Mouse (Mus musculus) forebrain, embryonic 12.5 days (tissue): Measurements from ENCODE around the gene Abcb4. TPM values are rescaled to one million over a fixed set of nuclear protein-coding genes. Genes with fewer than 3 reads are reported as not detected.
"Not testable (repeated sequence)": the region's sequence is repeated elsewhere in the genome, so short reads cannot be mapped to it uniquely, and the experiment has no call there.

ENCODE experiments used
- ATAC-seq: fragments of 200-750 bp; cut with Nextera tagmentation; 2 replicates; pipeline ENCODE4 v1.8.0; 2017; ENCODE audit warnings: moderate TSS enrichment; ENCODE audit not compliant: low FRiP score
- H3K27ac ChIP-seq: fragments of 300-500 bp; sonication (generic); 2 replicates; pipeline ENCODE4 v1.5.1; 2016; ENCODE audit warnings: mild to moderate bottlenecking
- H3K27me3 ChIP-seq: fragments of 300-500 bp; sonication (generic); 2 replicates; pipeline ENCODE4 v1.6.1; 2016; ENCODE audit warnings: mild to moderate bottlenecking
- H3K36me3 ChIP-seq: fragments of 300-500 bp; sonication (generic); replicated peaks from 2 replicates; pipeline ENCODE4 v1.6.1; 2016; ENCODE audit warnings: mild to moderate bottlenecking
- H3K4me1 ChIP-seq: fragments of 300-500 bp; sonication (generic); 2 replicates; pipeline ENCODE4 v1.6.1; 2016
- H3K4me2 ChIP-seq: fragments of 300-500 bp; sonication (generic); 2 replicates; pipeline ENCODE4 v1.6.1; 2016; ENCODE audit warnings: mild to moderate bottlenecking, moderate library complexity
- H3K4me3 ChIP-seq: fragments of 300-500 bp; sonication (generic); replicated peaks from 2 replicates; pipeline ENCODE4 v1.5.1; 2016; ENCODE audit warnings: mild to moderate bottlenecking
- H3K9ac ChIP-seq: fragments of 300-500 bp; sonication (generic); 2 replicates; pipeline ENCODE4 v1.6.1; 2016; ENCODE audit warnings: mild to moderate bottlenecking
- H3K9me3 ChIP-seq: fragments of 300-500 bp; sonication (generic); 2 replicates; pipeline ENCODE4 v1.6.1; 2016
- WGBS: fragments of 180-500 bp; shearing (Covaris S2); methylation state at CpG from one replicate; pipeline ENCODE4 v1.1.7; 2016; 5-methylcytosine and 5-hydroxymethylcytosine counted together
- polyA plus RNA-seq: library from polyadenylated mRNA; unstranded; fragments of >200 nt; fragmentation: Nextera tagmentation; extraction: Ambion mirVana; gene quantifications from 2 replicates; pipeline ENCODE4 v1.2.1, GENCODE M21; 2016

The Abcb4 gene
- polyA plus RNA-seq, 1 experiment from 2014 or later = 1.6 TPM

DNA sequence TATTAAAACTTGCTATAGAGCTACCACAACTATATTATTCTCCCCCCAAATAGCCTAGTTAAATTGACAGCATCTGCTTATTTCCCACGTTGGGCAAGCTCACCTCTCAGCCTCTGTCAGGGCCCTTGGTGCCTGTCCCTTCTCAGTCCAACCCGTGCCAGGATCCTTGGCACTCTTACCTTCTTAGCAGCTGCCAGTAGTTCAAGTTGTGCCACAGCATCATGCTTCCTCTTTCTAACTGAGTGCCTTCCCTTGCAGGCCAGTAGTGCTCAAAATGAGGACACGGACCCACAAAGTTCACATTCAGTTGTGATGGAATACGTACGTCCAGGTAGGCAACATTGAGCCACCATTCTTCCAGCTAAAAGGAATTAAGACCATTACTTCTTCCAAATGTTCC is 94.4 kb downstream of the Abcb4 start:
- ATAC-seq = no peak

DNA sequence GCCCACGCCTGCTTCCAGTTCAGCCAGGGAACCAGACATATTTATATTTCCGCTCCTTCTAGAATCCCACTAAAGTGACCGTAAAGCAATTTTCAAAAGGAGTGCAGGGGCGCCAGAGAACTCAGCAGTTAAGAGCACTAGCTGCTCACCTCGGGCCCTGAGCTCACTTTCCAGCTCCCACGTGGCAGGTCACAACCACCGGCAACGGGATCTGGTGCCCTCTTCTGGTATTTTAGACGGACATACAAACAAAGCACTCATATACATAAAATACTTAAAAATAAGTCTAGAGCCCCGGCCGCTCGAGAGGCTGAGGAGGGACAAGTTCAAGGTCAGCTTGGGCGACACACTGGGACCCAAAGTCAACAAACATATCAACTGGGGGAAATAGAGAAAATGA is 97.0 kb downstream of the Abcb4 start:
- Histone ChIP-seq H3K9ac (no peak overlapping the region), H3K4me2 (no peak overlapping the region), H3K4me1 (no peaks in the 10 kb centered on the region), H3K27ac (no peak overlapping the region), H3K4me3 (no peak overlapping the region), H3K9me3 (no peaks in the 10 kb centered on the region), H3K27me3 (no peaks in the 10 kb centered on the region), H3K36me3 (peaks cover 22% of the 10 kb centered on the region)
- ATAC-seq = no peak
- WGBS = 84% methylated on average over 13 of the region's 13 CpGs

More for the DNA sequence above, 94.4 kb downstream of the Abcb4 start:
- 94% methylated on average over 5 of the region's 5 CpGs for WGBS
- H3K9me3 ChIP-seq = no peaks in the 10 kb centered on the region
- no peak overlapping the region for H3K9ac ChIP-seq
- no peaks in the 10 kb centered on the region for H3K4me1 ChIP-seq
- no peak overlapping the region for H3K4me2 ChIP-seq
- H3K36me3 ChIP-seq = peaks cover 29% of the 10 kb centered on the region
- H3K27ac ChIP-seq = no peak overlapping the region
- no peak overlapping the region for H3K4me3 ChIP-seq
- no peaks in the 10 kb centered on the region for H3K27me3 ChIP-seq

DNA sequence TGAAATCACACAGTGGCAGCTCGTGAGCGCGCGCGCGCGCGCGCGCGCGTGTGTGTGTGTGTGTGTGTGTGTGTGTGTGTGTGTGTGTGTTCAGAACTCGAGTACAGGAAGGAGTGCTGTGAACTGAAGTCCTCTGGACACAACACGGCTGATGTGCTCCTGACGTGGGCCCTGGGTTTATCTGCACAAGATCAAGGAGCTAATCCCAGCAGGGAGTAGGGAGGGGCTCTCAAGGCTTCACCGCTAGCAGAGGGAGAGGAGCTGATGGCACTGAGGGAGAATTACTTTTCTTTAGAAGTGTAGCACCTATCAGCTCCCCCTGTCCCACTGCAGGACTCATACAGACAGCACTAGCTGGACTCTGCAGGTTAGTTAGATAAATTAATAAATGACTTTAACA is 98.1 kb downstream of the Abcb4 start:
- 83% methylated on average over 15 of the region's 16 CpGs for WGBS
- no peak for ATAC-seq
- H3K4me3 ChIP-seq = no peak overlapping the region

DNA sequence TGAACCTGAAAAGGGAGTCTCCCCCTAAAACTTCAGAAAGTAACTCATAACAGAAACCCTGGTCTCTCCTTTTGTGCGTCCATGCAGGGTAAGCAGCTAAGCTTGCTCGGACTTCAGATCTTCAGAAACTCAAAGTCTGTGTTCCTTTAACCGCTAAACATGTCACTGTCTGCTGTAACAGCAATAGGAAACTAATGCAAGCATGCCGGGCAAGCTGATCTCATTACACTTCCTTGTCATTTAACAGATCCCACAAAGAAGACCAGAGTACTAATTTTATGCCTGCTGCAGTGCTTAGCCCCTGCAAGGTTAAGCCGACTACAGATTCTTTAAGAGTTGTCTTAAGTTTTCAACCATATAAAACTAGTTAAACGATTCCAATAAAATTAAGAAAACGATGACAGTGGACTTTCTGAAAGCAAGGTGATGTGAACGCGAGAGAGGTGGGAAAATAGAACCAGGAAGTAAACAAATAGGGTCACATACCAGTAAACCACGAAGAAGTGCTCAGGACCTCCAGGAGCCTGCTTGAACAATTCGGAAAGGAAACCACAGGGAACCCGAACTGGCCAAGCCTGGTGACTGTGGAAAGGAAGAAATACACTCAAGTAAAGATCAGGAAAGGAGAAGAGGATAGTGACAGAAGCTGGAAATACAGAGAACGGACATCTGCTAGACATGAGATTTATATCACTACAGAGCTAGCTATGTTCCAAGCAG is 102.6 kb downstream of the Abcb4 start:
- H3K9me3 ChIP-seq = no peaks in the 10 kb centered on the region
- H3K36me3 ChIP-seq = no peaks in the 10 kb centered on the region
- no peak for ATAC-seq
- no peak overlapping the region; the same call in 1 of the 2 replicates for H3K27ac ChIP-seq
- 14% methylated on average over 13 of the region's 13 CpGs for WGBS
- H3K4me1 ChIP-seq = peaks cover 27% of the 10 kb centered on the region
- H3K27me3 ChIP-seq = no peaks in the 10 kb centered on the region
- peak overlapping the region; percentile 85 for H3K9ac ChIP-seq
- peak overlapping the region; percentile 75 for H3K4me3 ChIP-seq
- peak overlapping the region; percentile 72 for H3K4me2 ChIP-seq

More for the DNA sequence above, 98.1 kb downstream of the Abcb4 start:
- Histone ChIP-seq H3K27me3 (no peaks in the 10 kb centered on the region), H3K4me2 (no peak overlapping the region), H3K9ac (no peak overlapping the region), H3K4me1 (peaks cover 9% of the 10 kb centered on the region), H3K36me3 (peaks cover 15% of the 10 kb centered on the region), H3K9me3 (no peaks in the 10 kb centered on the region), H3K27ac (no peak overlapping the region)

DNA sequence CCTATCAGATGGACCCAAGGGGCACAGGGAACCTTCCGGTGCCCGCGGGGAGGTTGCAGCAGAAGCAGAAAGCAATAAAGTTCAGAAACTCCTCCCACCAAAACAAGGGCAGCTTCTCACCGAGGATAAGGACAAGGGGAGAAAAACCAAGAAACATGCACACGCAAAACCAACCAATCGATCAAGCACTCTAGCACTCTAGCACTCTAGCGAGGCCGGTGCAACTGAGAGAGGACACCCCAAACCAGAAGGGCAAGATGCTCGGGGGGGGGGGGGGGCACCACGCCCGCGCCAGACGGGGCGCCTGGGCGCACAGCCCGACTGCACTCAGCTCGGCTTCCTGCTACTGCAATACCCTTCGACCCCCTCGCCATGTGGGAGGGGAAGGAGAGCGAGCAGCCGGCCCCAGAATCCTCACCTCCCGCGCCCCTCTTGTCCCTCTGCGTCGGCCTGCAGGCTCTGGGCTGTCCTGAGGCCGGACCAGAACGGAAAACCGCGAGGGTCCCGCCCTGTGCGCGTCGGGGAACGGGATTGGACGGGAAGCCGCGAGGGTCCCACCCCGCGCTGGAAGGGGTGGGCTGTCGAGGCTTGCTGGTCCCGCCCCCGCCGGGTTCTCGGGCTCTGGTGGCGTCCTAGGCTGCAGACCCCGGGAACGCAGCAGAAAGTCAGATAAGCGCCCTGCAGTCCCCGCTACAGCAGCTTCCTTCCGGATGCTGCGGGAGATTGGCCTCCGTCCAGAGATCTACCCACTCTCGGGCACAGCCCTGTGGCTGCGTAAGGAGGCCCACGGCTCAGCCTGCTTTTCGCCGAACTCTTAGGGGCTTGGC is 103.4 kb downstream of the Abcb4 start, which contains the start of gene Crot:
Crot (minus strand) TSS at position 639 of the 827 bp plus-strand sequence.
- peak within 1 kb of the TSS; percentile 72 for H3K4me2 ChIP-seq
- peak within 1 kb of the TSS; percentile 75 for H3K4me3 ChIP-seq
- no peaks in the 10 kb centered on the region for H3K27me3 ChIP-seq
- no peaks in the 10 kb centered on the region for H3K9me3 ChIP-seq
- H3K4me1 ChIP-seq = peaks cover 27% of the 10 kb centered on the region
- H3K36me3 ChIP-seq = no peaks in the 10 kb centered on the region
- ATAC-seq = peak; percentile 99
- peak within 1 kb of the TSS; percentile 85 for H3K9ac ChIP-seq
- H3K27ac ChIP-seq = peak within 1 kb of the TSS; percentile 91
- under 1% methylated on average over 55 of the region's 57 CpGs for WGBS

DNA sequence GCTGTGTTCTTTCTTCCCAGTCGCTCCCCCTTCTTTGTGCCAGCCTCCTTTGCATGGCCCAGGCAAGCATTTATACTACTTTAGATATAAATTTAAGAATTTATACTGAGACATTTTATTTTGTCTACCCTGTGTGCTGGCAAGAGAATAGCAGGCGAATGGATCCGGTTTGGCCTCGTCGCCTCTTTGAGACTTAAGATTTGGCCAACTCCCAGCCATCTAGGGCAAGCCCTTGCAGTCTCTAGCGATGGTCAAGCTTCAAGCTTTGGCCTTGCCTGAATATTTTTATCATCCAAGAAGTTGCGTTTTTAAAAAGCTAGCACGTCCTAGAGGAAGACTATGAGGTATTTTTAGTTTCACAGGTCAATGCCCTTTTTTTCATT is 104.0 kb downstream of the Abcb4 start:
- H3K4me1 ChIP-seq = peaks cover 27% of the 10 kb centered on the region
- ATAC-seq = no peak; the same call in 1 of the 2 replicates
- H3K36me3 ChIP-seq = no peaks in the 10 kb centered on the region
- peak overlapping the region; percentile 72 for H3K4me2 ChIP-seq
- 7% methylated on average over 8 of the region's 8 CpGs for WGBS
- H3K4me3 ChIP-seq = peak overlapping the region; percentile 75
- H3K9ac ChIP-seq = peak overlapping the region; percentile 85
- peak overlapping the region; percentile 91 for H3K27ac ChIP-seq
- H3K27me3 ChIP-seq = no peaks in the 10 kb centered on the region
- no peaks in the 10 kb centered on the region for H3K9me3 ChIP-seq

DNA sequence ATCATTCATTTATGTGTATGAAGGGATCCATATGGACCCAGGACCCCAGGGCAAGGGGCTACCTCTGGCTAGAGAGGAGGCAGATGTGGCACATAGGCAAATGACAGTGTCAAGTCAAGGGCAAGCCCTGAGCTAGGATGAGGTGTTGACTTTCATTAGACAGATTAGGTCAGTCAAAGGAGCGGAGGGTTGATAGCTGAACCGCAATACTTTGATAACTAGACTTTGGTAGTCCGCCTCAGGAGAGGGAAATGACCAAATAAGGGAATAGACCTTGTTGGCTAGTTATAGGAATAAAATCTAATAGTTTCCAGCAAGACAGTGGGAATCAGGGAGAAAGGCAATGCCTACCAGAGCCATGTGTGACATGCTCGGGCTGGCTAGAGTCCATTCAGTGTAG is 105.6 kb downstream of the Abcb4 start:
- Histone ChIP-seq H3K9me3 (no peaks in the 10 kb centered on the region), H3K27me3 (no peaks in the 10 kb centered on the region), H3K4me2 (no peak overlapping the region), H3K9ac (no peak overlapping the region), H3K4me1 (peaks cover 27% of the 10 kb centered on the region), H3K27ac (no peak overlapping the region), H3K36me3 (no peaks in the 10 kb centered on the region), H3K4me3 (no peak overlapping the region)
- no peak for ATAC-seq
- WGBS = 65% methylated on average over 4 of the region's 4 CpGs

DNA sequence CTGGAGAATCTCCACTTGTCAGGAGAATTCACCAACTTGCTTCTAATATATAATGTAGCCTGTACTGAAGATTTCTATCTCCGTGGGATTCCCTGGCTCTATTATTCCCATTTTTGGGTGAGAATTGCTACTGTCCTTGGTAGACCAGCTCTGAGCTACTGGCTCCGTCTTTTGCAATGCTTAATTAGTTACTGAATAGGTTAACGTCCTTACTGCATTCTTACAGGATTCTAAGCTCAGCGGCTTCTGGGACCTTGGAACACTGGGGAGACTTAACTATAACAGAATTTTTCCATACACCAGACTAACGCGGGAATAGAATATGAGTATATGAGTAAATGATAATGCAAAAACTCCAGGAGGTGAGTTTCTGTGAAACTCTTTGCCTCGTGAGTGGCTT is 106.5 kb downstream of the Abcb4 start:
- H3K9me3 ChIP-seq, H3K4me2 ChIP-seq, ATAC-seq, H3K27me3 ChIP-seq, H3K4me3 ChIP-seq, H3K27ac ChIP-seq, H3K36me3 ChIP-seq, H3K9ac ChIP-seq: not testable (repeated sequence)
- H3K4me1 ChIP-seq = peaks cover 27% of the 10 kb centered on the region
- 18% methylated on average over 7 of the region's 7 CpGs for WGBS

DNA sequence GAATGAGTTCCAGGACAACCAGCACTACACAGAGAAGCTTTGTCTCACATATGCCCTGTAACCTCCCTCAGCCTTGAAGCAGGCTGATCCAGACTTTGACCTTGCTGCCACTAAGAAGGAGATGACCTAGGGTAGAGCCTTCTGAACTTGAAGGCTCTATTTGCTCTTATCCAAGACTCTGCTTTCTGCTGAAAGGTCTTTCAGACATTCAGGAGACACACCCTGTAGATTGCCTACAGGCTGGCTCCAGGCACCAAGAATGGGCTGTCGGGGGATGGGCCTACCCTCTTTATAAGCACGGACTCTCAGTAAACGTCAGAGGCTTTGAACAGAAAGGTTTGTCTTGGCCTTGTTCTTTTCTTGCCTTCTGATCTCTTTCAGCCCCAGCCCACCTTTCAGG is 113.1 kb downstream of the Abcb4 start:
- WGBS = 54% methylated on average over 3 of the region's 3 CpGs
- not testable (repeated sequence) for H3K27ac ChIP-seq, H3K27me3 ChIP-seq, H3K4me3 ChIP-seq, H3K4me2 ChIP-seq, ATAC-seq, H3K9ac ChIP-seq, H3K4me1 ChIP-seq, H3K36me3 ChIP-seq, H3K9me3 ChIP-seq

Other genes starting within 250 kb of the Abcb4 start
- gene Abcb1a, start 233.6 kb upstream of the Abcb4 start, polyA plus RNA-seq = 0.59 and 1.1 TPM in 2 replicates
- gene Abcb1b, start 95.6 kb upstream of the Abcb4 start, polyA plus RNA-seq = 0.85 and 0.93 TPM in 2 replicates
- 27.8 and 28.0 TPM in 2 replicates for gene Crot, start 103.6 kb downstream of the Abcb4 start, polyA plus RNA-seq
- gene Tmem243, start 207.0 kb downstream of the Abcb4 start, polyA plus RNA-seq = 25.8 and 26.3 TPM in 2 replicates